Mouse (Mus musculus) brain, adult 10 weeks (tissue): ENCODE data around the gene Ugt3a2. TPM values are rescaled to one million over a fixed set of nuclear protein-coding genes. Genes with fewer than 3 reads are reported as not detected.

Source experiments
- polyA plus RNA-seq: library from polyadenylated mRNA; stranded (reverse); fragments of 350-450 nt; fragmentation: Illumina TruSeq; extraction: RNeasy Lipid Tissue Mini Kit (QIAGEN cat#74804); gene quantifications from one replicate; pipeline ENCODE4 v1.2.3, GENCODE M21; 2015; ENCODE audit warnings: low read depth, low replicate concordance

Ugt3a2 gene
- not detected for polyA plus RNA-seq

GRCm38 (mm10) chr15:9335341-9335740 is at the start of gene Ugt3a2:
Ugt3a2 (plus strand) TSS chr15:9335550.

Other genes starting within 250 kb of the Ugt3a2 start
- gene Lmbrd2, start 195.0 kb upstream of the Ugt3a2 start, polyA plus RNA-seq = 37.6 TPM
- gene Skp2, start 180.1 kb upstream of the Ugt3a2 start, polyA plus RNA-seq = 5.6 TPM
- gene Ugt3a1, start 58.7 kb upstream of the Ugt3a2 start, polyA plus RNA-seq = not detected
- gene Capsl, start 100.5 kb downstream of the Ugt3a2 start, polyA plus RNA-seq = 4.2 TPM
- 0.74 TPM for gene Il7r, start 194.6 kb downstream of the Ugt3a2 start, polyA plus RNA-seq